Mouse (Mus musculus) heart, embryonic 16.5 days (tissue): ENCODE measurements around the gene Cenpl. TPM values are rescaled to one million over a fixed set of nuclear protein-coding genes. Genes with fewer than 3 reads are reported as not detected.

Experiments used
- ATAC-seq: fragments of 200-750 bp; cut with Nextera tagmentation; replicated peaks from 2 replicates; pipeline ENCODE4 v1.8.0; 2017; ENCODE audit warnings: moderate number of reproducible peaks; ENCODE audit not compliant: insufficient read depth, low FRiP score; ENCODE audit errors: extremely low read depth
- H3K27ac ChIP-seq: fragments of 300-500 bp; sonication (generic); 2 replicates; pipeline ENCODE4 v1.5.1; 2014; ENCODE audit warnings: mild to moderate bottlenecking, low read length, control low read depth, moderate library complexity
- H3K27me3 ChIP-seq: fragments of 300-500 bp; sonication (generic); 2 replicates; pipeline ENCODE4 v1.6.1; 2014; ENCODE audit warnings: low read length, mixed read lengths; ENCODE audit not compliant: control insufficient read depth, insufficient read depth
- H3K36me3 ChIP-seq: fragments of 300-500 bp; sonication (generic); 2 replicates; pipeline ENCODE4 v1.6.1; 2014; ENCODE audit not compliant: control insufficient read depth, insufficient read depth
- H3K4me1 ChIP-seq: fragments of 300-500 bp; sonication (generic); 2 replicates; pipeline ENCODE4 v1.6.1; 2014; ENCODE audit warnings: low read length, mixed read lengths; ENCODE audit not compliant: control insufficient read depth, insufficient read depth
- H3K4me2 ChIP-seq: fragments of 300-500 bp; sonication (generic); 2 replicates; pipeline ENCODE4 v1.6.1; 2014; ENCODE audit warnings: low read depth, mild to moderate bottlenecking, control low read depth, low read length
- H3K4me3 ChIP-seq: fragments of 300-500 bp; sonication (generic); 2 replicates; pipeline ENCODE4 v1.5.1; 2014; ENCODE audit warnings: mild to moderate bottlenecking, control low read depth, low read length
- H3K9ac ChIP-seq: fragments of 300-500 bp; sonication (generic); 2 replicates; pipeline ENCODE4 v1.6.1; 2014; ENCODE audit warnings: low read length, control low read depth
- H3K9me3 ChIP-seq: fragments of 300-500 bp; sonication (generic); replicated peaks from 2 replicates; pipeline ENCODE4 v1.6.1; 2016; ENCODE audit warnings: low read length; ENCODE audit not compliant: control insufficient read depth
- WGBS: fragments of 180-500 bp; shearing (Covaris S2); extraction: QIAGEN DNeasy Blood & Tissue Kit; methylation state at CpG from one replicate; pipeline ENCODE4 v1.1.7; 2014; 5-methylcytosine and 5-hydroxymethylcytosine counted together
- polyA plus RNA-seq: library from polyadenylated mRNA; unstranded; fragments of >200 nt; fragmentation: Nextera tagmentation; extraction: Ambion mirVana; gene quantifications from 2 replicates; pipeline ENCODE4 v1.2.1, GENCODE M21; 2015

The Cenpl gene
- polyA plus RNA-seq, 1 experiment from 2014 or later, result 22.9 TPM

- no peak overlapping the region for H3K4me3 ChIP-seq
- H3K4me1 ChIP-seq, result peaks cover 16% of the 10 kb centered on the region
- 25% methylated on average over 3 of the region's 3 CpGs for WGBS
- no peak overlapping the region for H3K9ac ChIP-seq
- H3K9me3 ChIP-seq, result no peaks in the 10 kb centered on the region
- H3K36me3 ChIP-seq, result peaks cover 34% of the 10 kb centered on the region
- peak overlapping the region; percentile 57 for H3K27ac ChIP-seq
- no peaks in the 10 kb centered on the region for H3K27me3 ChIP-seq
- H3K4me2 ChIP-seq, result no peak overlapping the region
- ATAC-seq, result 0 out of 2 replicates have a peak, but pooled peaks have one; percentile 10
Measured at GRCm38 (mm10) chr1:161039741-161040425, 30.6 kb upstream of the Cenpl start.

- Histone ChIP-seq H3K4me2 (no peak overlapping the region), H3K9ac (no peak overlapping the region), H3K27ac (peak overlapping the region; percentile 5; the same call in 1 of the 2 replicates), H3K27me3 (no peaks in the 10 kb centered on the region), H3K9me3 (no peaks in the 10 kb centered on the region), H3K36me3 (peaks cover 34% of the 10 kb centered on the region), H3K4me1 (peaks cover 16% of the 10 kb centered on the region), H3K4me3 (no peak overlapping the region)
- 33% methylated on average over 1 of the region's 1 CpGs for WGBS
- no peak for ATAC-seq
Measured at GRCm38 (mm10) chr1:161040426-161040770, 30.1 kb upstream of the Cenpl start.

- H3K36me3 ChIP-seq, result peaks cover 34% of the 10 kb centered on the region
- H3K4me3 ChIP-seq, result no peak overlapping the region
- H3K4me2 ChIP-seq, result no peak overlapping the region
- H3K27ac ChIP-seq, result no peak overlapping the region; the same call in 1 of the 2 replicates
- H3K9me3 ChIP-seq, result no peaks in the 10 kb centered on the region
- no peaks in the 10 kb centered on the region for H3K27me3 ChIP-seq
- no peak for ATAC-seq
- no peak overlapping the region for H3K9ac ChIP-seq
- peaks cover 16% of the 10 kb centered on the region for H3K4me1 ChIP-seq
Measured at GRCm38 (mm10) chr1:161040855-161041254, 29.7 kb upstream of the Cenpl start.

- 90% methylated on average over 7 of the region's 7 CpGs for WGBS
- no peak overlapping the region for H3K4me2 ChIP-seq
- H3K9me3 ChIP-seq, result no peaks in the 10 kb centered on the region
- no peaks in the 10 kb centered on the region for H3K27me3 ChIP-seq
- H3K36me3 ChIP-seq, result peaks cover 32% of the 10 kb centered on the region
- H3K27ac ChIP-seq, result no peak overlapping the region
- H3K9ac ChIP-seq, result no peak overlapping the region
- no peak overlapping the region for H3K4me3 ChIP-seq
- peaks cover 13% of the 10 kb centered on the region for H3K4me1 ChIP-seq
- ATAC-seq, result no peak
Measured at GRCm38 (mm10) chr1:161041261-161042020, 29.1 kb upstream of the Cenpl start.

- ATAC-seq, result 0 out of 2 replicates have a peak, but pooled peaks have one; percentile 37
- WGBS, result 74% methylated on average over 3 of the region's 3 CpGs
Measured at GRCm38 (mm10) chr1:161046972-161047371, 23.5 kb upstream of the Cenpl start.

GRCm38 (mm10) chr1:161057164-161057563, 13.3 kb upstream of the Cenpl start:
- Histone ChIP-seq H3K4me3 (no peak overlapping the region), H3K4me1 (no peaks in the 10 kb centered on the region), H3K4me2 (no peak overlapping the region), H3K9ac (no peak overlapping the region), H3K27me3 (no peaks in the 10 kb centered on the region), H3K9me3 (no peaks in the 10 kb centered on the region), H3K36me3 (peaks cover 18% of the 10 kb centered on the region), H3K27ac (no peak overlapping the region)
- no peak for ATAC-seq
- 95% methylated on average over 1 of the region's 1 CpGs for WGBS

More at GRCm38 (mm10) chr1:161046972-161047371, 23.5 kb upstream of the Cenpl start:
- Histone ChIP-seq H3K9me3 (no peaks in the 10 kb centered on the region), H3K27me3 (no peaks in the 10 kb centered on the region), H3K4me2 (no peak overlapping the region), H3K4me3 (no peak overlapping the region), H3K9ac (no peak overlapping the region), H3K27ac (peak overlapping the region; percentile 16; the same call in 1 of the 2 replicates), H3K36me3 (peaks cover 14% of the 10 kb centered on the region), H3K4me1 (no peaks in the 10 kb centered on the region)

- WGBS, result 71% methylated on average over 1 of the region's 1 CpGs
- H3K4me2 ChIP-seq, result no peak overlapping the region
- H3K9ac ChIP-seq, result no peak overlapping the region
- H3K9me3 ChIP-seq, result no peaks in the 10 kb centered on the region
- H3K4me1 ChIP-seq, result no peaks in the 10 kb centered on the region
- no peak overlapping the region for H3K27ac ChIP-seq
- H3K36me3 ChIP-seq, result peaks cover 5% of the 10 kb centered on the region; the same call in 1 of the 2 replicates
- no peaks in the 10 kb centered on the region for H3K27me3 ChIP-seq
- ATAC-seq, result no peak
- no peak overlapping the region for H3K4me3 ChIP-seq
Measured at GRCm38 (mm10) chr1:161063351-161063750, 7.2 kb upstream of the Cenpl start.

- Histone ChIP-seq H3K9ac (peak overlapping the region; percentile 84), H3K27me3 (no peaks in the 10 kb centered on the region), H3K4me1 (peaks cover 25% of the 10 kb centered on the region), H3K4me3 (peak overlapping the region; percentile 81), H3K36me3 (peaks cover 4% of the 10 kb centered on the region; the same call in 1 of the 2 replicates), H3K9me3 (no peaks in the 10 kb centered on the region), H3K4me2 (peak overlapping the region; percentile 82), H3K27ac (peak overlapping the region; percentile 73)
- WGBS, result under 1% methylated on average over 12 of the region's 12 CpGs
- no peak for ATAC-seq
Measured at GRCm38 (mm10) chr1:161071272-161071620, 733 bp downstream of the Cenpl start.

- H3K9ac ChIP-seq, result no peak overlapping the region
- WGBS, result 79% methylated on average over 6 of the region's 6 CpGs
- peaks cover 22% of the 10 kb centered on the region for H3K4me1 ChIP-seq
- H3K4me2 ChIP-seq, result no peak overlapping the region
- H3K36me3 ChIP-seq, result peaks cover 13% of the 10 kb centered on the region; the same call in 1 of the 2 replicates
- no peaks in the 10 kb centered on the region for H3K27me3 ChIP-seq
- no peaks in the 10 kb centered on the region for H3K9me3 ChIP-seq
- no peak overlapping the region for H3K4me3 ChIP-seq
- ATAC-seq, result no peak
- H3K27ac ChIP-seq, result no peak overlapping the region
Measured at GRCm38 (mm10) chr1:161076238-161076637, 5.7 kb downstream of the Cenpl start.
